Mouse (Mus musculus) cerebellum, postnatal 36 days (tissue): ENCODE measurements at regions not wholly inside any gene's neighbourhood (a gene's known extent, or its start where the extent isn't known, plus 50 kb on each side); places are given as distances from the start of the nearest gene placed in this dataset.

ENCODE experiments used
- DNase-seq, 2 experiments: peaks; one replicate each; pipeline ENCODE4 v3.0.0; 2021 to 2022; ENCODE audit warnings: mixed read lengths in 2 of 2

- DNase-seq, result no peak
Observed at GRCm38 (mm10) chr11:20930045-20930444, 99.2 kb upstream of the Lgalsl start.

GRCm38 (mm10) chr11:20930573-20930972 lies 99.7 kb upstream of the Lgalsl start:
- no peak for DNase-seq

- no peak for DNase-seq
Observed at GRCm38 (mm10) chr11:20934191-20935062, 103.6 kb upstream of the Lgalsl start.

- DNase-seq, result no peak
Observed at GRCm38 (mm10) chr11:20935063-20935370, 104.2 kb upstream of the Lgalsl start.

- DNase-seq, result no peak
Observed at GRCm38 (mm10) chr11:20935910-20936309, 105.1 kb upstream of the Lgalsl start.

- no peak for DNase-seq
Observed at GRCm38 (mm10) chr11:20936996-20937395, 106.1 kb upstream of the Lgalsl start.

GRCm38 (mm10) chr11:20937942-20938341 lies 107.1 kb upstream of the Lgalsl start:
- DNase-seq, result no peak

- DNase-seq, result no peak
Observed at GRCm38 (mm10) chr11:20939644-20940043, 108.8 kb upstream of the Lgalsl start.

- DNase-seq, result peak in 1 of 2 experiments; percentile 14
Observed at GRCm38 (mm10) chr11:20941546-20941945, 110.7 kb upstream of the Lgalsl start.

GRCm38 (mm10) chr11:20955561-20955960 lies 124.7 kb upstream of the Lgalsl start:
- DNase-seq, result no peak

GRCm38 (mm10) chr11:20957766-20958165 lies 126.9 kb upstream of the Lgalsl start:
- DNase-seq, result no peak

- DNase-seq, result no peak
Observed at GRCm38 (mm10) chr11:20958233-20958632, 127.4 kb upstream of the Lgalsl start.

- no peak for DNase-seq
Observed at GRCm38 (mm10) chr11:20960066-20960465, 129.2 kb upstream of the Lgalsl start.

- DNase-seq, result no peak
Observed at GRCm38 (mm10) chr11:20960750-20961149, 129.9 kb upstream of the Lgalsl start.

- DNase-seq, result no peak
Observed at GRCm38 (mm10) chr11:20961626-20962025, 129.5 kb upstream of the Peli1 start.

- no peak for DNase-seq
Observed at GRCm38 (mm10) chr11:20965575-20966239, 125.4 kb upstream of the Peli1 start.

- no peak for DNase-seq
Observed at GRCm38 (mm10) chr11:20967321-20967984, 123.6 kb upstream of the Peli1 start.

- DNase-seq, result no peak
Observed at GRCm38 (mm10) chr11:20968341-20968740, 122.8 kb upstream of the Peli1 start.

GRCm38 (mm10) chr11:20973141-20973540 lies 118.0 kb upstream of the Peli1 start:
- DNase-seq, result no peak

GRCm38 (mm10) chr11:20981588-20981987 lies 109.5 kb upstream of the Peli1 start:
- DNase-seq, result no peak

- no peak for DNase-seq
Observed at GRCm38 (mm10) chr11:20982010-20982409, 109.1 kb upstream of the Peli1 start.

- DNase-seq, result no peak
Observed at GRCm38 (mm10) chr11:20982500-20982899, 108.6 kb upstream of the Peli1 start.

GRCm38 (mm10) chr11:20985069-20985759 lies 105.9 kb upstream of the Peli1 start:
- DNase-seq, result no peak
